Mouse (Mus musculus) stomach, postnatal 0 days (tissue): ENCODE data around the gene Olfr1440. TPM values are rescaled to one million over a fixed set of nuclear protein-coding genes. Genes with fewer than 3 reads are reported as not detected.
A peak's percentile ranks its signal among the peaks of the same experiment; 100 is the strongest.

Source experiments
- ATAC-seq: fragments of 200-750 bp; cut with Nextera tagmentation; 2 replicates; pipeline ENCODE4 v1.8.0; 2017; ENCODE audit not compliant: low FRiP score, low TSS enrichment
- DNase-seq: peaks from one replicate; pipeline ENCODE4 v3.0.0-alpha.2; 2016; ENCODE audit warnings: low spot score
- H3K27ac ChIP-seq: fragments of 300-500 bp; sonication (generic); replicated peaks from 2 replicates; pipeline ENCODE4 v1.5.1; 2014; ENCODE audit warnings: mild to moderate bottlenecking, control low read depth
- H3K27me3 ChIP-seq: fragments of 300-500 bp; sonication (generic); 2 replicates; pipeline ENCODE4 v1.6.1; 2014; ENCODE audit warnings: low read length; ENCODE audit not compliant: control insufficient read depth, insufficient read depth
- H3K36me3 ChIP-seq: fragments of 300-500 bp; sonication (generic); 2 replicates; pipeline ENCODE4 v1.6.1; 2014; ENCODE audit warnings: low read length, mixed read lengths; ENCODE audit not compliant: control insufficient read depth, insufficient read depth
- H3K4me1 ChIP-seq: fragments of 300-500 bp; sonication (generic); replicated peaks from 2 replicates; pipeline ENCODE4 v1.6.1; 2014; ENCODE audit warnings: antibody characterized with exemption; ENCODE audit not compliant: control insufficient read depth, insufficient read depth
- H3K4me2 ChIP-seq: fragments of 300-500 bp; sonication (generic); replicated peaks from 2 replicates; pipeline ENCODE4 v1.6.1; 2014; ENCODE audit warnings: low read depth, mild to moderate bottlenecking, control low read depth, moderate library complexity
- H3K4me3 ChIP-seq: fragments of 300-500 bp; sonication (generic); 2 replicates; pipeline ENCODE4 v1.5.1; 2014; ENCODE audit warnings: low read depth, low read length, control low read depth
- H3K9ac ChIP-seq: fragments of 300-500 bp; sonication (generic); 2 replicates; pipeline ENCODE4 v1.6.1; 2014; ENCODE audit warnings: mild to moderate bottlenecking, low read length, control low read depth, mixed read lengths
- H3K9me3 ChIP-seq: fragments of 300-500 bp; sonication (generic); 2 replicates; pipeline ENCODE4 v1.6.1; 2016; ENCODE audit warnings: low read length; ENCODE audit not compliant: control insufficient read depth
- CTCF ChIP-seq: IDR thresholded peaks from 2 replicates; pipeline ENCODE4 v1.5.1; 2016; ENCODE audit warnings: antibody characterized with exemption, low read depth, mild to moderate bottlenecking, moderate library complexity
- EP300 ChIP-seq: optimal IDR thresholded peaks from 2 replicates; pipeline ENCODE3; 2016; ENCODE audit warnings: antibody characterized with exemption
- WGBS: fragments of 180-500 bp; shearing (Covaris S2); extraction: QIAGEN DNeasy Blood & Tissue Kit; methylation state at CpG from one replicate; pipeline ENCODE4 v1.1.7; 2014; 5-methylcytosine and 5-hydroxymethylcytosine counted together
- polyA plus RNA-seq: library from polyadenylated mRNA; unstranded; fragments of >200 nt; fragmentation: Nextera tagmentation; extraction: Ambion mirVana; gene quantifications from 2 replicates; pipeline ENCODE4 v1.2.1, GENCODE M21; 2015

Gene Olfr1440
- polyA plus RNA-seq, 1 experiment from 2014 or later = not detected

DNA sequence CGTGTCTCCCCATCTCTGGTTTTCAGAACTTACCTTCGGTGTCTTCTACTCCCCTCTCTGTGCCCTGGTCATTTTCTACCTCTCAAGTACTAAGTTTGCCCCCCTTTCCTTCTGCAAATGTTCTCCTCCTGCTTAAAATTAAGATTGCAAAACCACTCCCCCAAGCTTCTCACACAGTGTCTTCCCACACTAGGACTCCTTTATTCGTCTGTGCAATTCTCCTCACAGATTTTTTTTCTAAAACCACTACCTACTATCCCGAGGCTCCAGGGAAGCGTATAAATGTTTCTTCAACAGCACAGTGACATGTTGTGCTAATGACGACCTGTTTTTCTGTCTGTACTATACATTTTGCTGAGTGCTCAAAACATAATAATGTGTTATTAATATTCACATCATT, 33.5 kb downstream of the Olfr1440 start:
- Histone ChIP-seq H3K27ac (no peak overlapping the region), H3K36me3 (no peaks in the 10 kb centered on the region), H3K27me3 (no peaks in the 10 kb centered on the region), H3K4me1 (no peaks in the 10 kb centered on the region), H3K9me3 (no peaks in the 10 kb centered on the region), H3K4me3 (no peak overlapping the region), H3K9ac (no peak overlapping the region), H3K4me2 (no peak overlapping the region)
- ATAC-seq (no peak), DNase-seq (no peak)
- WGBS = 75% methylated on average over 6 of the region's 6 CpGs
- TF ChIP-seq CTCF = no peak
- TF ChIP-seq EP300 = no peak

- H3K27me3 ChIP-seq = no peaks in the 10 kb centered on the region
- TF ChIP-seq EP300 = no peak
- no peak for TF ChIP-seq CTCF
- DNase-seq (no peak), ATAC-seq (no peak)
- no peak overlapping the region for H3K27ac ChIP-seq
- no peak overlapping the region for H3K4me3 ChIP-seq
- H3K9ac ChIP-seq = no peak overlapping the region
- no peaks in the 10 kb centered on the region for H3K4me1 ChIP-seq
- H3K9me3 ChIP-seq = no peaks in the 10 kb centered on the region
- WGBS = 80% methylated on average over 1 of the region's 1 CpGs
- no peak overlapping the region for H3K4me2 ChIP-seq
- H3K36me3 ChIP-seq = no peaks in the 10 kb centered on the region
These were observed 34.6 kb downstream of the Olfr1440 start for GRCm38 (mm10) chr19:12421680-12422079.

GRCm38 (mm10) chr19:12427101-12427500, 40.0 kb downstream of the Olfr1440 start:
- WGBS = 68% methylated on average over 5 of the region's 5 CpGs
- no peak overlapping the region for H3K4me2 ChIP-seq
- ATAC-seq (no peak), DNase-seq (no peak)
- TF ChIP-seq EP300 = no peak
- TF ChIP-seq CTCF = no peak
- H3K9me3 ChIP-seq = no peaks in the 10 kb centered on the region
- no peaks in the 10 kb centered on the region for H3K4me1 ChIP-seq
- H3K27ac ChIP-seq = no peak overlapping the region
- H3K9ac ChIP-seq = no peak overlapping the region
- no peaks in the 10 kb centered on the region for H3K36me3 ChIP-seq
- no peak overlapping the region for H3K4me3 ChIP-seq
- H3K27me3 ChIP-seq = no peaks in the 10 kb centered on the region

GRCm38 (mm10) chr19:12427605-12428004, 40.5 kb downstream of the Olfr1440 start, which contains the start of gene Pfpl:
TSS of gene Pfpl (plus strand) at chr19:12427905.
- no peak within 1 kb of the TSS for H3K27ac ChIP-seq
- WGBS = 92% methylated on average over 6 of the region's 6 CpGs

GRCm38 (mm10) chr19:12433033-12433432, 46.0 kb downstream of the Olfr1440 start:
- Histone ChIP-seq H3K36me3 (no peaks in the 10 kb centered on the region), H3K27ac (no peak overlapping the region), H3K27me3 (no peaks in the 10 kb centered on the region), H3K4me2 (no peak overlapping the region), H3K4me1 (no peaks in the 10 kb centered on the region), H3K4me3 (no peak overlapping the region), H3K9me3 (no peaks in the 10 kb centered on the region), H3K9ac (no peak overlapping the region)
- TF ChIP-seq CTCF (peak; percentile 82), EP300 (no peak)
- DNase-seq = peak; percentile 24
- WGBS = 13% methylated on average over 2 of the region's 2 CpGs
- peak; percentile 59; the same call in 1 of the 2 replicates for ATAC-seq

More at GRCm38 (mm10) chr19:12427605-12428004, 40.5 kb downstream of the Olfr1440 start, which contains the start of gene Pfpl:
- DNase-seq = no peak
- H3K4me2 ChIP-seq = no peak within 1 kb of the TSS
- no peaks in the 10 kb centered on the region for H3K9me3 ChIP-seq
- ATAC-seq = no peak
- H3K4me3 ChIP-seq = no peak within 1 kb of the TSS
- no peaks in the 10 kb centered on the region for H3K27me3 ChIP-seq
- no peak for TF ChIP-seq CTCF
- TF ChIP-seq EP300 = no peak
- H3K9ac ChIP-seq = no peak within 1 kb of the TSS
- no peaks in the 10 kb centered on the region for H3K4me1 ChIP-seq
- no peaks in the 10 kb centered on the region for H3K36me3 ChIP-seq

GRCm38 (mm10) chr19:12435011-12435416, 47.9 kb downstream of the Olfr1440 start:
- DNase-seq (no peak), ATAC-seq (no peak)
- TF ChIP-seq CTCF (no peak), EP300 (no peak)
- WGBS = 83% methylated on average over 4 of the region's 4 CpGs
- Histone ChIP-seq H3K27ac (no peak overlapping the region), H3K4me2 (no peak overlapping the region), H3K9me3 (no peaks in the 10 kb centered on the region), H3K9ac (no peak overlapping the region), H3K27me3 (no peaks in the 10 kb centered on the region), H3K4me1 (no peaks in the 10 kb centered on the region), H3K36me3 (no peaks in the 10 kb centered on the region), H3K4me3 (no peak overlapping the region)
